Mouse (Mus musculus): ENCODE measurements around the gene Txnrd2.

Gene Txnrd2

GRCm38 (mm10) chr16:18452361-18452862, 26.2 kb downstream of the Txnrd2 start:
- in situ Hi-C loops (cut with MboI) = loop anchor here (10.0 kb wide), 1 partner anchor 162 kb away; no protein-coding TSS in a partner anchor

- in situ Hi-C loops (cut with MboI) = loop anchor here (10.0 kb wide), 1 partner anchor 161 kb away; no protein-coding TSS in a partner anchor
These were observed 27.7 kb downstream of the Txnrd2 start for GRCm38 (mm10) chr16:18453846-18454245.

GRCm38 (mm10) chr16:18455407-18455806, 29.2 kb downstream of the Txnrd2 start:
- in situ Hi-C loops (cut with MboI) = loop anchor here (10.0 kb wide), 1 partner anchor 159 kb away; no protein-coding TSS in a partner anchor

GRCm38 (mm10) chr16:18458661-18459060, 32.5 kb downstream of the Txnrd2 start:
- in situ Hi-C loops (cut with MboI) = loop anchor here (10.0 kb wide), 1 partner anchor 156 kb away; no protein-coding TSS in a partner anchor

- in situ Hi-C loops (cut with MboI) = loop anchor here (10.0 kb wide), 1 partner anchor 155 kb away; no protein-coding TSS in a partner anchor
These were observed 33.3 kb downstream of the Txnrd2 start for GRCm38 (mm10) chr16:18459335-18459954.

- in situ Hi-C loops (cut with MboI) = loop anchor here (10.0 kb wide), 1 partner anchor 155 kb away; no protein-coding TSS in a partner anchor
These were observed 33.8 kb downstream of the Txnrd2 start for GRCm38 (mm10) chr16:18459955-18460370.

GRCm38 (mm10) chr16:18460826-18461225, 34.6 kb downstream of the Txnrd2 start:
- in situ Hi-C loops (cut with MboI) = no loop called here

GRCm38 (mm10) chr16:18462031-18462430, 35.8 kb downstream of the Txnrd2 start:
- in situ Hi-C loops (cut with MboI) = no loop called here

GRCm38 (mm10) chr16:18462598-18462997, 36.4 kb downstream of the Txnrd2 start:
- in situ Hi-C loops (cut with MboI) = no loop called here

GRCm38 (mm10) chr16:18464271-18464670, 38.1 kb downstream of the Txnrd2 start:
- in situ Hi-C loops (cut with MboI) = no loop called here

GRCm38 (mm10) chr16:18470829-18471228, 44.6 kb downstream of the Txnrd2 start:
- in situ Hi-C loops (cut with MboI) = no loop called here

GRCm38 (mm10) chr16:18471381-18471955, 45.3 kb downstream of the Txnrd2 start:
- in situ Hi-C loops (cut with MboI) = no loop called here

- in situ Hi-C loops (cut with MboI) = no loop called here
These were observed 45.8 kb downstream of the Txnrd2 start for GRCm38 (mm10) chr16:18471976-18472375.

- in situ Hi-C loops (cut with MboI) = no loop called here
These were observed 46.2 kb downstream of the Txnrd2 start for GRCm38 (mm10) chr16:18472416-18472815.

- in situ Hi-C loops (cut with MboI) = no loop called here
These were observed 46.8 kb downstream of the Txnrd2 start for GRCm38 (mm10) chr16:18472976-18473375.

GRCm38 (mm10) chr16:18474021-18474420, 47.8 kb downstream of the Txnrd2 start:
- in situ Hi-C loops (cut with MboI) = no loop called here

GRCm38 (mm10) chr16:18477996-18478395, 51.8 kb downstream of the Txnrd2 start:
- in situ Hi-C loops (cut with MboI) = no loop called here

GRCm38 (mm10) chr16:18479667-18480066, 53.5 kb downstream of the Txnrd2 start:
- in situ Hi-C loops (cut with MboI) = no loop called here

- in situ Hi-C loops (cut with MboI) = no loop called here
These were observed 54.8 kb downstream of the Txnrd2 start for GRCm38 (mm10) chr16:18480933-18481485.

- in situ Hi-C loops (cut with MboI) = no loop called here
These were observed 56.2 kb downstream of the Txnrd2 start for GRCm38 (mm10) chr16:18482431-18482830.

- in situ Hi-C loops (cut with MboI) = no loop called here
These were observed 57.7 kb downstream of the Txnrd2 start for GRCm38 (mm10) chr16:18483839-18484238.

GRCm38 (mm10) chr16:18484386-18484785, 58.2 kb downstream of the Txnrd2 start:
- in situ Hi-C loops (cut with MboI) = no loop called here

Data from mature B cell (primary cell).